In the genomic region with DNA sequence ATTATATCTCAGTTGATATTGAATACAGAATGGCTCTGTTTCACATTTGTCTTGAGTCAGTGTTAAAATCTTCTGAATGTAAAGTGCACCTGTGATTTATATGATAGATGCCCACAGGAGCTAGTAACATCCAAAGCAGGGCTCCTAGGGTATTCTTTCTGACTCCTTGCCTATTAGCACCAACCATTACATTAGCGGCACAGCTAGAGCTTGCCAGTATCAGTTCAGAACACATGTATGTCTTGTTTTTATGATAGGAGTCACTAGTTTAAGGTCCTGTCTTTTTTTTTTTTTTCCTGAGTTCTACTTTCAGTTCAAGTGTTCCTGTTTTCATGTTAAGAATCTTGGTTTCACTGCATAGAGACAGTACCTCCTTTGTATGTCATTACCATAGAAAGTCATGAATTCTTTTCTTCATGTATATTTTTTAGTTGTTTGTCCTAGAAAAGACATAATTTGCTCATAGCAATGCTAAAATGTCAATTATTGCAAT, we compare ENCODE assay signal across 13 mouse cellular contexts.
"Had no signal": no experiment of that assay in that cellular context is flagged by ENCODE, and none has a peak within 500 bp of the region (broad histone marks: within the 10 kb centered on the region; RNA-seq: fewer than 3 reads in every experiment).

No protein-coding gene starts in this region.

- H3K27me3 ChIP-seq: kidney, embryonic 15.5 days; neural tube, embryonic 15.5 days had no signal

- H3K9me3 ChIP-seq: kidney, embryonic 15.5 days; limb, embryonic 10.5 days; midbrain, embryonic 10.5 days; neural tube, embryonic 15.5 days had no signal

- H3K4me2 ChIP-seq: kidney, embryonic 15.5 days; neural tube, embryonic 15.5 days had no signal

- H3K27ac ChIP-seq: kidney, embryonic 15.5 days; left cerebral cortex, adult 2 months; limb, embryonic 10.5 days; midbrain, embryonic 10.5 days; neural tube, embryonic 15.5 days; stomach, postnatal 0 days had no signal

- H3K4me1 ChIP-seq: kidney, embryonic 15.5 days; limb, embryonic 10.5 days; midbrain, embryonic 10.5 days had no signal

- H3K9ac ChIP-seq: kidney, embryonic 15.5 days; neural tube, embryonic 15.5 days had no signal

- H3K4me3 ChIP-seq: kidney, embryonic 15.5 days; left cerebral cortex, adult 2 months; limb, embryonic 10.5 days; midbrain, embryonic 10.5 days; myocyte; neural tube, embryonic 15.5 days had no signal

- DNase-seq: kidney, adult 2 months; kidney, postnatal 14 days; lung, adult 18-20 months; midbrain, embryonic 14.5 days; right cerebral cortex, adult 18-20 months; thymus, postnatal 4 days had no signal
